Mouse (Mus musculus) CH12.LX (cell line): ENCODE data around the gene Asic2.

Source experiments
- CTCF ChIP-seq, 2 experiments: IDR thresholded peaks in 1 of 2; conservative IDR thresholded peaks in 1 of 2; 2 replicates each; pipeline ENCODE4 v1.5.1; 2011 to 2012; ENCODE audit warnings: low read depth in 2 of 2, low read length in 2 of 2, improper control_type of control experiment in 1 of 2, inconsistent platforms in 1 of 2, mild to moderate bottlenecking in 1 of 2, moderate library complexity in 1 of 2
- EP300 ChIP-seq: IDR thresholded peaks from 2 replicates; pipeline ENCODE4 v1.6.1; 2011; ENCODE audit warnings: low read length, improper control_type of control experiment
- POLR2A ChIP-seq: IDR thresholded peaks from 2 replicates; pipeline ENCODE4 v1.6.1; 2011; ENCODE audit warnings: low read depth, mild to moderate bottlenecking, improper control_type of control experiment, low read length
- RCOR1 ChIP-seq: conservative IDR thresholded peaks from 2 replicates; pipeline ENCODE4 v1.6.1; 2012; ENCODE audit warnings: low read depth, mild to moderate bottlenecking, inconsistent platforms, low read length, improper control_type of control experiment
- TBP ChIP-seq: conservative IDR thresholded peaks from 2 replicates; pipeline ENCODE4 v1.6.1; 2011; ENCODE audit warnings: low read depth, low read length, improper control_type of control experiment
- TCF12 ChIP-seq: IDR thresholded peaks from 2 replicates; pipeline ENCODE4 v1.6.1; 2014; ENCODE audit warnings: low read depth, mild to moderate bottlenecking, inconsistent platforms, low read length, improper control_type of control experiment
- ZKSCAN1 ChIP-seq: IDR thresholded peaks from 2 replicates; pipeline ENCODE4 v1.6.1; 2012; ENCODE audit warnings: low read depth, inconsistent platforms, low read length, improper control_type of control experiment, borderline replicate concordance

DNA sequence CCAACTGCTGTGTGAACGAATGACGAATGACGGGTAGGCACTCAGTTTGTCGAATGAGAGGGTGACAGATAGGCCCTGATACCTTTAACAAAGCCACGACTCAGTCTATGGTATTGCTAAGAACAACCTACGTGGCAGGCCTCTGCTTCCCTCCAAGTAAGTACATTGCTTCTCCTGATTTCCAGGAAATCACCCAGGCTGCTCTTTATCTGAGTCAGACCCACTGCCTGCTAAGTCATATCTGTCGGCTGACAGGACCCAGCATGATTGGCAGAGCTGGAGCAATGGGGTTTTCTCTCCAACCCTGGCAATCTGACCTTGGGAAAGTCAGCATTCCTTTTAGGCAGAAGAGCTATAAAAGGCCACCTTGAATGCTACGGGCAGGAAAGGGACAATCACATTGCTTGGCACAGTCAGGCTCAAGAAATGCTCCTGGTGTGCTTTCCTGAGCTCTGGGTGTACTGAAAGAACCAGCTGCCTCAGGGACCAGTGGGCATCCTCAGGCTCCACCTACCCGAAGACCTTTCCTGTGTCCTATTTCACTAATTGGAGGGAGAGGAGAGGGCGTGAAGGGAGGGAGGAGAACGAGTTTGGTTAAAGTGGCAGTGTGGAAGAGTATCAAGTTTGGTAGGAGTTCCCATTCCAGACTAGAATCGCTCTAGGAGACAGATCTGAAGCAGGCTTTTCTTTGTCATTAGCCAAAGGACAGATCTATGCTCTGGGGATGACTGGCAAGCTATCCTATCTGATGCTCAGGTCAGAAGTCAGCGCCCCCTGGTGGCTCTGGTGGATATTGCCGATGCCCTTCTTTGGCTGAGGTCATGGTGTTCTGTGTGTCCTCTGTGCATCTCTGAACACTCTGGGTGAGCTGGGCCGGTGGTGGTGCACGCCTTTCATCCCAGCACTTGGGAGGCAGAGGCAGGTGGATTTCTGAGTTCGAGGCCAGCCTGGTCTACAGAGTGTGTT, 1095.5 kb downstream of the Asic2 start:
- TF ChIP-seq CTCF (conservative IDR thresholded peaks at IDR 0.05 in 1 of 2, IDR thresholded peaks at IDR 0.05 in 1 of 2; ENCODE audit: low read depth in 2 of 2, low read length in 2 of 2) = peak; percentile 81 to 88
- TF ChIP-seq POLR2A = no peak
- TF ChIP-seq TCF12 = no peak
- no peak for TF ChIP-seq RCOR1
- no peak for TF ChIP-seq TBP
- TF ChIP-seq EP300 = no peak
- no peak for TF ChIP-seq ZKSCAN1
